Mouse (Mus musculus) adrenal gland, adult 18-20 months (tissue): ENCODE data around the gene Sult2b1. TPM values are rescaled to one million over a fixed set of nuclear protein-coding genes. Genes with fewer than 3 reads are reported as not detected.

ENCODE experiments used
- DNase-seq, 2 experiments: peaks; one replicate each; pipeline ENCODE4 v3.0.0; 2021 to 2022; ENCODE audit warnings: low spot score in 2 of 2
- total RNA-seq, 2 experiments: library from RNA; stranded (reverse); gene quantifications; 1 replicate in 1 of 2; 2 replicates in 1 of 2; pipeline ENCODE4 v1.2.3; 2021

Gene Sult2b1
- total RNA-seq, 2 experiments from 2014 or later, result 0.77 to 1.1 TPM

- DNase-seq, result no peak
Measured at GRCm38 (mm10) chr7:45713881-45714520, 70.5 kb downstream of the Sult2b1 start.

GRCm38 (mm10) chr7:45713396-45713795, 71.1 kb downstream of the Sult2b1 start:
- DNase-seq, result peak in 1 of 2 experiments; percentile 25

- DNase-seq, result peak in 1 of 2 experiments; percentile 56
Measured at GRCm38 (mm10) chr7:45712022-45712757, 72.3 kb downstream of the Sult2b1 start.

GRCm38 (mm10) chr7:45711316-45712021, 73.0 kb downstream of the Sult2b1 start:
- DNase-seq, result no peak

GRCm38 (mm10) chr7:45710477-45711191, 73.8 kb downstream of the Sult2b1 start:
- no peak for DNase-seq

GRCm38 (mm10) chr7:45709677-45710355, 74.7 kb downstream of the Sult2b1 start:
- no peak for DNase-seq

GRCm38 (mm10) chr7:45709036-45709435, 75.4 kb downstream of the Sult2b1 start:
- no peak for DNase-seq

GRCm38 (mm10) chr7:45708221-45708761, 76.2 kb downstream of the Sult2b1 start:
- DNase-seq, result no peak

- DNase-seq, result peak; percentile 98 to 99
Measured at GRCm38 (mm10) chr7:45707375-45707967, 77.0 kb downstream of the Sult2b1 start.

- peak; percentile 91 for DNase-seq
Measured at GRCm38 (mm10) chr7:45706721-45707241, 77.7 kb downstream of the Sult2b1 start.

- peak; percentile 74 to 82 for DNase-seq
Measured at GRCm38 (mm10) chr7:45705873-45706281, 78.6 kb downstream of the Sult2b1 start.

GRCm38 (mm10) chr7:45705443-45705864, 79.0 kb downstream of the Sult2b1 start:
- DNase-seq, result no peak

GRCm38 (mm10) chr7:45704730-45705442, 79.6 kb downstream of the Sult2b1 start, which contains the start of gene Dbp:
Gene Dbp, plus strand, starts transcription at chr7:45705088.
- peak; percentile 94 to 97 for DNase-seq

GRCm38 (mm10) chr7:45704046-45704559, 80.4 kb downstream of the Sult2b1 start:
- no peak for DNase-seq

GRCm38 (mm10) chr7:45703521-45704033, 80.9 kb downstream of the Sult2b1 start:
- DNase-seq, result no peak

- DNase-seq, result no peak
Measured at GRCm38 (mm10) chr7:45702809-45703520, 81.5 kb downstream of the Sult2b1 start.

GRCm38 (mm10) chr7:45702316-45702715, 82.2 kb downstream of the Sult2b1 start:
- DNase-seq, result no peak

GRCm38 (mm10) chr7:45701607-45702006, 82.9 kb downstream of the Sult2b1 start:
- DNase-seq, result no peak
